Mouse (Mus musculus): Measurements from ENCODE around the gene Upp1. TPM values are rescaled to one million over a fixed set of nuclear protein-coding genes. Genes with fewer than 3 reads are reported as not detected.

The Upp1 gene
- polyA plus RNA-seq, 1 experiment: 10.1 TPM

DNA sequence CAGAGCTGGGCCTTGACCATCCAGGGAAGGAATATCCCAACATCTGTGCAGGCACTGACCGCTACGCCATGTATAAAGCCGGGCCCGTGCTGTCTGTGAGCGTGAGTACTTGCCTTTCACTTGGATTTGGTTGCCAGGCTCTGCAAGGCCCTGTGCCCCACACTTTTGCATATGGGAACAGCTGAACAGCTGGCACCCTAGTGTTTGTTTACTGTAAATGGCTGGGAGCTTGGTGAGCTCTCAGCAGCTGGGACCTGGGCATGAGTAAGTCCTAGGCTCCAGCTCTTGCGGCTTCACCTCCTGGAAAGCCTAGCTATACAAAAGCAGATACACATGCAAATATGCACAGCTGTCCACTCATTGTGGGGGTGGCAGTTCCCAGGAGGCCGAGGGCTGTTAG, 13.8 kb downstream of the Upp1 start:
- H3K36me3 ChIP-seq (ENCODE audit: control insufficient read depth, insufficient read depth): no peaks in the 10 kb centered on the region
- H3K4me2 ChIP-seq (ENCODE audit: low read depth): no peak overlapping the region
- H3K79me2 ChIP-seq (ENCODE audit: control insufficient read depth, insufficient read depth): no peaks in the 10 kb centered on the region
- TF ChIP-seq TCF12 (IDR thresholded peaks at IDR 0.05; ENCODE audit: insufficient read depth, poor library complexity, severe bottlenecking) (no peak), POLR2AphosphoS2 (IDR thresholded peaks at IDR 0.05; ENCODE audit: insufficient read length, low read depth) (no peak), TCF3 (IDR thresholded peaks at IDR 0.05; ENCODE audit: insufficient read length, low read depth) (no peak), POLR2A (IDR thresholded peaks at IDR 0.05; ENCODE audit: insufficient read length, low read depth) (no peak), REST (IDR thresholded peaks at IDR 0.05; ENCODE audit: insufficient read depth, insufficient read length) (no peak), CEBPB (IDR thresholded peaks at IDR 0.05; ENCODE audit: insufficient read depth, poor library complexity, severe bottlenecking) (no peak), USF1 (IDR thresholded peaks at IDR 0.05; ENCODE audit: low read depth) (no peak), MAX (IDR thresholded peaks at IDR 0.05; ENCODE audit: low read depth) (no peak), E2F4 (IDR thresholded peaks at IDR 0.05; ENCODE audit: insufficient read depth) (no peak), MYOG (IDR thresholded peaks at IDR 0.05; ENCODE audit: control insufficient read depth in 1 of 3, insufficient read depth in 1 of 3, insufficient read length in 2 of 3, low read depth in 2 of 3) (peak in 1 of 3 experiments; percentile 69), SRF (IDR thresholded peaks at IDR 0.05; ENCODE audit: control insufficient read depth, insufficient read length, low read depth) (no peak), MYOD1 (IDR thresholded peaks at IDR 0.05; ENCODE audit: control insufficient read depth in 1 of 3, insufficient read length in 2 of 3, low read depth in 2 of 3) (peak in 2 of 3 experiments; percentile 64 to 87)
- H3ac ChIP-seq (ENCODE audit: control insufficient read depth, insufficient read length): no peak overlapping the region
- no peak overlapping the region for H3K4me3 ChIP-seq
- no peaks in the 10 kb centered on the region for H3K27me3 ChIP-seq (ENCODE audit: control insufficient read depth, insufficient read depth, insufficient read length)

GRCm38 (mm10) chr11:9135589-9136246, 17.8 kb downstream of the Upp1 start:
- H3K4me2 ChIP-seq (ENCODE audit: low read depth): no peak overlapping the region
- H3K36me3 ChIP-seq (ENCODE audit: control insufficient read depth, insufficient read depth): no peaks in the 10 kb centered on the region
- H3K27me3 ChIP-seq (ENCODE audit: control insufficient read depth, insufficient read depth, insufficient read length): no peaks in the 10 kb centered on the region
- no peak overlapping the region for H3K4me3 ChIP-seq
- no peak overlapping the region for H3ac ChIP-seq (ENCODE audit: control insufficient read depth, insufficient read length)
- no peaks in the 10 kb centered on the region for H3K79me2 ChIP-seq (ENCODE audit: control insufficient read depth, insufficient read depth)
- TF ChIP-seq TCF3 (IDR thresholded peaks at IDR 0.05; ENCODE audit: insufficient read length, low read depth) (no peak), MAX (IDR thresholded peaks at IDR 0.05; ENCODE audit: low read depth) (no peak), E2F4 (IDR thresholded peaks at IDR 0.05; ENCODE audit: insufficient read depth) (no peak), POLR2AphosphoS2 (IDR thresholded peaks at IDR 0.05; ENCODE audit: insufficient read length, low read depth) (no peak), MYOG (IDR thresholded peaks at IDR 0.05; ENCODE audit: control insufficient read depth in 1 of 3, insufficient read depth in 1 of 3, insufficient read length in 2 of 3, low read depth in 2 of 3) (no peak), CEBPB (IDR thresholded peaks at IDR 0.05; ENCODE audit: insufficient read depth, poor library complexity, severe bottlenecking) (no peak), TCF12 (IDR thresholded peaks at IDR 0.05; ENCODE audit: insufficient read depth, poor library complexity, severe bottlenecking) (no peak), MYOD1 (IDR thresholded peaks at IDR 0.05; ENCODE audit: control insufficient read depth in 1 of 3, insufficient read length in 2 of 3, low read depth in 2 of 3) (no peak), REST (IDR thresholded peaks at IDR 0.05; ENCODE audit: insufficient read depth, insufficient read length) (no peak)

DNA sequence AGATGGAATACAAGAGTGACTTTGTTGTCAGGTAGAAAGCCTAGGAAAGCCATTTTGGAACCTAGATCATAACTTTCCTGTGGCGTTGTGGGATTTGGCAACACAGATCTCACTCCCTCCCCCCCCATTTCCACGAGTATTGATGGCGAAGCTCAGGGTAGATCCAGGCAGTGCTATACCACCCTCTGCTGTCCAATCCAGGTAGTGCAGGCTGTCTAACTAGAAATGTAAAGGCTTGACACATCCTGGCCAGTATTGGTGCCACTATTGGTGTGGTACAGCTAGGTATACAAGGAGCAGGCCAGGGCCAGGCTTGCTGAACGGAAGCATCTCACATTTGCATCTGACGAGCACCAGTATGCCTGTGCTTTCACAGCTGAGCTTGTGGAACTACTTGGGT, 18.6 kb downstream of the Upp1 start:
- Histone ChIP-seq H3K79me2 (ENCODE audit: control insufficient read depth, insufficient read depth) (no peaks in the 10 kb centered on the region), H3ac (ENCODE audit: control insufficient read depth, insufficient read length) (no peak overlapping the region), H3K27me3 (ENCODE audit: control insufficient read depth, insufficient read depth, insufficient read length) (no peaks in the 10 kb centered on the region), H3K4me3 (no peak overlapping the region), H3K36me3 (ENCODE audit: control insufficient read depth, insufficient read depth) (no peaks in the 10 kb centered on the region), H3K4me2 (ENCODE audit: low read depth) (no peak overlapping the region)
- TF ChIP-seq POLR2AphosphoS2 (IDR thresholded peaks at IDR 0.05; ENCODE audit: insufficient read length, low read depth) (no peak), MAX (IDR thresholded peaks at IDR 0.05; ENCODE audit: low read depth) (no peak), TCF3 (IDR thresholded peaks at IDR 0.05; ENCODE audit: insufficient read length, low read depth) (no peak), REST (IDR thresholded peaks at IDR 0.05; ENCODE audit: insufficient read depth, insufficient read length) (no peak), E2F4 (IDR thresholded peaks at IDR 0.05; ENCODE audit: insufficient read depth) (no peak), MYOD1 (IDR thresholded peaks at IDR 0.05; ENCODE audit: control insufficient read depth in 1 of 3, insufficient read length in 2 of 3, low read depth in 2 of 3) (no peak)

DNA sequence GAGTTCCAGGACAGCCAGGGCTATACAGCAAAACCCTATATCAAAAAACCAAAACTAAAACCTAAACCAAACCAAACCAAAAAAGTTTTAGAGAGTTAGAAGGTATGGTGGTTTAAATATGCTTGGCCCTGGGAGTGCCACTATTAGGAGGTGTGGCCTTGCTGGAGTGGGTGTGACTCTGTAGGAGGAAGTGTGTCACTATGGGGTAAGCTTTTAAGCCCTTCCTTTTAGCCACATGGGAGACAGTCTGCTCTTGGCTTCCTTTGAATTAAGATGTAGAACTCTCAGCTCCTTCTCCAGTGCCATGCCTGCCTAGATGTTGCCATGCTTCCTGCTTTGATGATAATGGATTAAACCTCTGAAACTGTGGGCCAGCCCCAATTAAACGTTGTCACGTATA, 27.2 kb downstream of the Upp1 start:
- Histone ChIP-seq H3K4me2 (ENCODE audit: low read depth) (no peak overlapping the region), H3ac (ENCODE audit: control insufficient read depth, insufficient read length) (no peak overlapping the region), H3K79me2 (ENCODE audit: control insufficient read depth, insufficient read depth) (no peaks in the 10 kb centered on the region), H3K4me3 (no peak overlapping the region), H3K27me3 (ENCODE audit: control insufficient read depth, insufficient read depth, insufficient read length) (no peaks in the 10 kb centered on the region), H3K36me3 (ENCODE audit: control insufficient read depth, insufficient read depth) (no peaks in the 10 kb centered on the region)
- TF ChIP-seq MYOD1 (IDR thresholded peaks at IDR 0.05; ENCODE audit: control insufficient read depth in 1 of 3, insufficient read length in 2 of 3, low read depth in 2 of 3): no peak
- TF ChIP-seq REST (IDR thresholded peaks at IDR 0.05; ENCODE audit: insufficient read depth, insufficient read length): no peak
- no peak for TF ChIP-seq TCF12 (IDR thresholded peaks at IDR 0.05; ENCODE audit: insufficient read depth, poor library complexity, severe bottlenecking)
- TF ChIP-seq TCF3 (IDR thresholded peaks at IDR 0.05; ENCODE audit: insufficient read length, low read depth): no peak
- TF ChIP-seq USF1 (IDR thresholded peaks at IDR 0.05; ENCODE audit: low read depth): no peak
- TF ChIP-seq E2F4 (IDR thresholded peaks at IDR 0.05; ENCODE audit: insufficient read depth): no peak
- TF ChIP-seq MYOG (IDR thresholded peaks at IDR 0.05; ENCODE audit: control insufficient read depth in 1 of 3, insufficient read depth in 1 of 3, insufficient read length in 2 of 3, low read depth in 2 of 3): no peak
- TF ChIP-seq CEBPB (IDR thresholded peaks at IDR 0.05; ENCODE audit: insufficient read depth, poor library complexity, severe bottlenecking): no peak
- TF ChIP-seq SRF (IDR thresholded peaks at IDR 0.05; ENCODE audit: control insufficient read depth, insufficient read length, low read depth): no peak
- no peak for TF ChIP-seq POLR2A (IDR thresholded peaks at IDR 0.05; ENCODE audit: insufficient read length, low read depth)
- no peak for TF ChIP-seq POLR2AphosphoS2 (IDR thresholded peaks at IDR 0.05; ENCODE audit: insufficient read length, low read depth)
- no peak for TF ChIP-seq MAX (IDR thresholded peaks at IDR 0.05; ENCODE audit: low read depth)

All from myocyte (in vitro differentiated cells).